Mouse (Mus musculus) T-helper 1 cell (primary cell): ENCODE measurements around the gene Olfr1192-ps1.
"Not testable (repeated sequence)": the region's sequence is repeated elsewhere in the genome, so short reads cannot be mapped to it uniquely, and the experiment has no call there.

Experiments
- in situ Hi-C: fragments of 300-600 bp; cut with MboI, MseI; formaldehyde crosslinking; loops from one replicate; pipeline ENCODE4 v1.15.1; 2025; ENCODE audit warnings: high pct_unique_total_duplicates

The Olfr1192-ps1 gene

DNA sequence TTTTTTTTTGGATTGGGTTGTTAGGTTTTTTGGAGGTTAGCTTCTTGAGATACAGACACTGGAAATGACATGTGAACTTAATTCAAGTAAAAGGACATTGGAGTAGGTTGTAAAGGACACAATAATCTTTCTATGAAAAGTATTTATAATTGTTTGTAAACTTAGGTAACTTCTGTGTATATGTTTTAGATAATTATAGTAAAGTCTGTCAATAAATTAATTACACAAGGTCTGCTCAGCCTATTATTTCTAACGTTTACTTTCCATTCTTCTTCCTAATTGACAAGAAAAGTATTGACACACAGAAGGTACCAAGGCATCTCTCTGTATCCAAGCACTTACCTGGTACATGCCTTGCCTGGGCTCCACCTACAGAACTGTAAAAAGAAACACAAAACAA, at the start of gene Olfr1192-ps1:
Olfr1192-ps1 (plus strand) TSS at position 301 of the 400 bp plus-strand sequence.
- in situ Hi-C loops, result no loop called here

DNA sequence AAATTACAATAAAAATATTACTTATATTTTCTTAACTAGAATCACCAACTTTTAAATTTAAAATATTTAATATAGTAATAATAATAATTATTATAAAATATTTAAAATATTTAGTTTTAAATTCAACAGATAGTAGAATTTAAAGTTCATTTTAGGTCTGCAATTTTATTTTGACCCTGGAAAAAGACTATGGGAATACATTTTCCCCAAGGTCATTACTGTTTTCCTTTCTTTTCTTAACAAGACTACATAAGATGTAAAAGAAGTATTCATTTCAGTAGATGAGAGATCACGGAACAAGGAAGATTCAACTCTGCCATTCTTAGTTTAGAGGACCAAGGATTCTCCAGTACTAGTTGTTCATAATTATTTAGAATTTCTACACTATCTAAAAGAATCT, 8.1 kb upstream of the Olfr1192-ps1 start, which contains the start of gene Olfr1191-ps1:
Olfr1191-ps1 (plus strand) TSS at position 301 of the 400 bp plus-strand sequence.
- in situ Hi-C loops, result not testable (repeated sequence)

DNA sequence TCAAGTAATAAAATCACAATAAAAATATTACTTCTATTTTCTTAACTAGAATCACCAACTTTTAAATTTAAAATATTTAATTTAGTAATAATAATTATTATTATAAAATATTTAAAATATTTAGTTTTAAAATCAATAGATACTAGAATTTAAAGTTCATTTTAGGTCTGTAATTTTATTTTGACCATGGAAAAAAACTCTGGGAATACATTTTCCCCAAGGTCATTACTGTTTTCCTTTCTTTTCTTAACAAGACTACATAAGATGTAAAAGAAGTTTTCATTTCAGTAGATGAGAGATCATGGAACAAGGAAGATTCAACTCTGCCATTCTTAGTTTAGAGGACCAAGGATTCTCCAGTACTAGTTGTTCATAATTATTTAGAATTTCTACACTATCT, 27.0 kb downstream of the Olfr1192-ps1 start, which contains the start of gene Olfr1193:
Olfr1193 (plus strand) TSS at position 301 of the 400 bp plus-strand sequence.
- in situ Hi-C loops, result not testable (repeated sequence)

DNA sequence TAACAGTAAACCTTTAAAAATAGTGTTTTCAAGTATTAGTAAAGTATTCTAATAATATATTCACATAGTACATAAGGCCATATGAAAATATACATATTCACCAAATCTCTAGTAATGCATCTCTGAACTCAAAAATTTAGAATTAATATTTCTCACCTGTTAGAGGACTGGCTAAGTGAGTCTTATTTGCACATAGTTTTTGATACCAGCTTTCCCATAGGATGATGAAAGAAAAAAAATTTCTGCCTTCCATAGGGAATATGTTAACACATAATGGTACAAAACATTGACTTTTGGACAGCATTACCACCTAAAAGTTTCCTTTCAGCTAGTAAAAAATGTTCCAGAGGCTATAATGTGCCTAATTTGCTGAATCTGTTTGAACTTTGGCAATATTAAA, 40.8 kb downstream of the Olfr1192-ps1 start, which contains the start of gene Olfr1195:
Olfr1195 (minus strand) TSS at position 101 of the 400 bp plus-strand sequence.
- in situ Hi-C loops, result no loop called here

DNA sequence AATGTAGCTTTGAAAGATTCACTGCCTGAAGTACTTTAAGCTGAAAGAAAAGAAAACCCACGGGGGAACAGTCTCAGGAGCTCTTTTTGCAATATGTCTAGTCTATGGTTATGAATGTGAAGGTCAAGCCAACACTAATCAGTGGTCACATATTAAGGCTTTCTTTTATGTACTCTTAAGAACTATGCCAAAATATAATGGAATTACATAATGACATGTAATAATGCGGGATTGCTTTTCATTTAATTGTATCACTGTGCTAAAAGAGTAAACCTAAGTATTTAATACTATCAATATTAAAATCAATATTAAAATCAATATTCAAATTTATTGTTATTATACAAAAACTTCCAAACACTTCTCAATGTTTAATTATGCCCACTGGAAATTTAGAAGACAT, 56.2 kb downstream of the Olfr1192-ps1 start, which contains the start of gene Olfr1196:
Olfr1196 (minus strand) TSS at position 101 of the 400 bp plus-strand sequence.
- in situ Hi-C loops, result no loop called here
